Mouse (Mus musculus) MEL (cell line): ENCODE measurements at regions not wholly inside any gene's neighbourhood (a gene's known extent, or its start where the extent isn't known, plus 50 kb on each side); places are given as distances from the start of the nearest gene placed in this dataset.

Source experiments
- CTCF ChIP-seq, 3 experiments: IDR thresholded peaks in 2 of 3; conservative IDR thresholded peaks in 1 of 3; 2 replicates each; pipeline ENCODE4 v1.5.1; 2011 to 2012; ENCODE audit warnings: low read length in 3 of 3, low read depth in 2 of 3, mild to moderate bottlenecking in 2 of 3, improper control_type of control experiment in 1 of 3, inconsistent platforms in 1 of 3, mixed read lengths in 1 of 3, moderate library complexity in 1 of 3; ENCODE audit not compliant: control insufficient read depth in 1 of 3, insufficient read depth in 1 of 3, poor library complexity in 1 of 3, severe bottlenecking in 1 of 3
- EP300 ChIP-seq, 2 experiments: IDR thresholded peaks; 2 replicates each; pipeline ENCODE4 v1.6.1; 2011; ENCODE audit warnings: improper control_type of control experiment in 2 of 2, low read length in 2 of 2, low read depth in 1 of 2, mild to moderate bottlenecking in 1 of 2
- MEF2A ChIP-seq: IDR thresholded peaks from 2 replicates; pipeline ENCODE4 v1.6.1; 2014; ENCODE audit warnings: low read depth, mild to moderate bottlenecking, inconsistent platforms, low read length, improper control_type of control experiment; ENCODE audit not compliant: poor library complexity, insufficient replicate concordance, severe bottlenecking; ENCODE audit errors: extremely low read depth
- NELFE ChIP-seq: IDR thresholded peaks from 2 replicates; pipeline ENCODE4 v1.6.1; 2011; ENCODE audit warnings: low read depth, low read length, improper control_type of control experiment
- POLR2A ChIP-seq, 2 experiments: IDR thresholded peaks; 2 replicates each; pipeline ENCODE4 v1.6.1; 2011 to 2012; ENCODE audit warnings: low read length in 2 of 2, mild to moderate bottlenecking in 2 of 2, control low read depth in 1 of 2, improper control_type of control experiment in 1 of 2, low read depth in 1 of 2, moderate library complexity in 1 of 2; ENCODE audit not compliant: control insufficient read depth in 1 of 2, insufficient read depth in 1 of 2, poor library complexity in 1 of 2
- POLR2AphosphoS5 ChIP-seq: IDR thresholded peaks from 2 replicates; pipeline ENCODE4 v1.6.1; 2012; ENCODE audit warnings: low read depth, borderline replicate concordance, mild to moderate bottlenecking, inconsistent platforms, low read length, moderate library complexity, mixed read lengths
- RAD21 ChIP-seq: IDR thresholded peaks from 2 replicates; pipeline ENCODE4 v1.6.1; 2011; ENCODE audit warnings: mild to moderate bottlenecking, low read depth, low read length, improper control_type of control experiment
- RCOR1 ChIP-seq: IDR thresholded peaks from 2 replicates; pipeline ENCODE4 v1.6.1; 2012; ENCODE audit warnings: low read depth, mild to moderate bottlenecking, inconsistent platforms, low read length, improper control_type of control experiment
- TBP ChIP-seq: IDR thresholded peaks from 2 replicates; pipeline ENCODE4 v1.8.0; 2011; ENCODE audit warnings: low read depth, low read length, improper control_type of control experiment

- no peak for TF ChIP-seq POLR2AphosphoS5
- TF ChIP-seq POLR2A (IDR thresholded peaks at IDR 0.05; ENCODE audit: control insufficient read depth in 1 of 2, insufficient read depth in 1 of 2, low read depth in 1 of 2, low read length in 2 of 2, poor library complexity in 1 of 2): no peak
- TF ChIP-seq TBP: no peak
- TF ChIP-seq CTCF (IDR thresholded peaks at IDR 0.05 in 2 of 3, conservative IDR thresholded peaks at IDR 0.05 in 1 of 3; ENCODE audit: control insufficient read depth in 1 of 3, insufficient read depth in 1 of 3, low read depth in 2 of 3, low read length in 3 of 3, poor library complexity in 1 of 3, severe bottlenecking in 1 of 3): no peak
- no peak for TF ChIP-seq RAD21
- no peak for TF ChIP-seq EP300 (IDR thresholded peaks at IDR 0.05; ENCODE audit: low read depth in 1 of 2, low read length in 2 of 2)
- no peak for TF ChIP-seq MEF2A
- no peak for TF ChIP-seq NELFE
- TF ChIP-seq RCOR1: no peak
Measured at GRCm38 (mm10) chr19:21179886-21180285, 92.2 kb upstream of the Zfand5 start.
